Mouse (Mus musculus): Measurements from ENCODE around the gene Samd3.

Gene Samd3

GRCm38 (mm10) chr10:26229488-26229887 is at the start of gene Samd3:
Samd3 (plus strand) TSS chr10:26229707.
- no peak for DNase-seq

GRCm38 (mm10) chr10:26185289-26185688 is 44.2 kb upstream of the Samd3 start:
- no peak for DNase-seq

- no peak for DNase-seq
Measured at GRCm38 (mm10) chr10:26190811-26191210, 38.7 kb upstream of the Samd3 start.

GRCm38 (mm10) chr10:26194892-26195291 is 34.6 kb upstream of the Samd3 start:
- DNase-seq = no peak

DNA sequence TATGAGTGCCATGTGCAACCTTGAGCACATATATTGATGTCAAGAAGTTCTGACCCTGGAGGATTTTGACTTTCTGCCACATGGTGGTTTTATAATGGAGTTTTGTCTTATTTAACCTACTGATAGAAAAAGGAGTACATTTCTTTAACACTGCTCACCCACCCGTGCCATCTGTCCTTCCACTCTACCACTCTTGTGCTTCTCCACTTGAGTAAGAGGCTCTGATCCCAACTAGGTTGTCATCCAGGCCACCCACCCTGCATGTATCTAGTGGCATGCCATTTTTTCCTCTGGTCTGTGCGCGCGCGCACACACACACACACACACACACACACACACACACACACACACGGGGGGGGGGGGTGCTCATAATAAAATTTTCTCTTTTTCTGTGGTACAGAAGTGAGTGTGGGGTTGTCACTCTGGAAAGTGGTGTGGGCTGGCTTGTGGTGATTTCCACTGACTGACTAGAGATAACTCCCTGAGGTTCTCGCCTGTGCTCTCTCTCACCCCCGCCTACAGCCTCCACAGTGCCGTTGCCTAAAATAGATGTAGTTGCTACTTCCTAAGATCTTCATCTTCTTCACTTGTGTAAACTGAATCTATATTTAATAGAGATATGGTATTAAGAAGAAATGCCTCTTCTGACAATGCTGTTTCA is 26.7 kb upstream of the Samd3 start:
- no peak for DNase-seq

DNA sequence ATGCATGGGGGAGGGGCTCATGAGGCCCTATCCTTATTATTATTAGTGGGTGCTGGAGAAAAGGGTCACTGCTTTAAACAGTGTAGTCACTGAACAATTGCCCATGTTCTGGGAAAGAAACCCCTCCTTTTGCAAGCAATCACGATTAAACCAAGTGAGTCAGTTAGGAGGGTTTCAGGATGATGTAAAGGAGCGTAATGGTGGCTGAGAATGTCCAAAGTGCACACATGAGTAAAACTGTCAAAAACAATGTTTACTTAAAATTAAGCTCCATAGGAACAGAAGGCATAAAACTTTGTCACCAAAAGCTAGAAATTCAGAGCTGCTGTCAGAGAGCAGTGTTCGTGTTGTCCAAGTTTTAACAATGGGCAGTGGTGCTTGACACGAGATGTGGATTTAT is 8.8 kb upstream of the Samd3 start:
- no peak for DNase-seq

GRCm38 (mm10) chr10:26226241-26226640 is 3.3 kb upstream of the Samd3 start:
- no peak for DNase-seq

DNA sequence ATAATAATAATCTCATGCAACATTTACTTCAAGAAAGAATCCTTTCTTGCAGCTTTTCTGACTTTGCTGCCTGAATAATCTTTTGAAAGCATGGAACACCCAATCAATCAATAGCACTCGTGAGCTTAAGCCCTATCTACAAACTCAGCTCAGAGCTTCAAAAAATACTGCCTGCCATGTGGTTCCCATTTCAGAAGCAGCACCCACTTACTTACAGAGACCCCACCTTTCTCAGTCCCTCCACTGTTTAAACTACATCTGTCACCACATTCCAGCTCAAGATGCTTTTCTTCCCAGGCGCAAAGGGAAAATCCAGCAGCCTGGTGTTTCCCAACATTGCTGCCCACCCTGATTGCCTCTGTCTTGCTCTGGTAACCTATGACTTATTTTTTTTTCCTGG is 2.8 kb upstream of the Samd3 start:
- no peak for DNase-seq

DNA sequence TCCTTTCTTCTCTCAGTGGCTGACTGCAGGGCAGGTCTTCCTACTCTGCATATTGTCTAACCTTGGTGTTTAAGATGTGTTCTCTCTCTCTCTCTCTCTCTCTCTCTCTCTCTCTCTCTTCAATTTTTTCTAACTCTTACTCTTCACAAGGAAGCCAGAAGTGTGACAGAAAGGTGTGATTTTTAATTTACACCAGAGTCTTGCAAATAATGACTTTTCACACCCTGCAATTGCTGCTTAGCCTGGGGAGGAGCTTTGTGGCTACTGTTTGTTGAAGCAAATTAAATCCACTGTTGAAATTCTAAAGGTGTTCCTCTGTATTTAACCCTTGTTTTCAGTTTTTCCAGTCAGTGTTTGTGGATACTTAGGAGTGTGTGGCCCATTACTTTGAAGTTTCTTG is 1.3 kb upstream of the Samd3 start:
- no peak for DNase-seq

DNA sequence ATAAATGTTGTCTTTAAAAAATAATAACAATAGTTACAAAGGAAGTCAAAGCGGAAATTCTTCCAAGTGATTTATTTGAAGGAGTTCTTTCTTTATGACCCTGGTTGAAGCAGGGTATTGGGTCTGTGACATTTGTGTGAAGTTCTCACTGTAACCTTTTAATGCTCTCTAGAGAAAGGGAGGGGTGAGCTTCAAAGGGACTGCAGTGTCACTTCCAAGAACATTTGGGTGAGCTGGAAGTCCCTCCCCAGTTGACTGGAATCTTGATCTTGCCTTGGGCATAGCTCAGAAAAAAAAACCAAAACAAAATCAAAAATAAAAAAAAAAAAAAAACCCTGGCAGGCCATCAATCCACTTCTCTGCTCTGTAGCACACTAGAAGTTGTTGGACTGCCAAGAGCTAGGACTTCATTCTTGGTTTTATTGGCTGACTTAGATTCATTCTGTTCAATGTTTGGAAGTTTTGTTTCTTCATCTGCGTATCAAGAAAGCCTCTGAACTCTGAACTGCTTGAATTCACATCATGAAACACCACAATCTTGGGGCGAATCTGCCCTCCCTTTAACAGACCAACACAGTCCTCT is 2.7 kb downstream of the Samd3 start:
- DNase-seq = no peak

DNA sequence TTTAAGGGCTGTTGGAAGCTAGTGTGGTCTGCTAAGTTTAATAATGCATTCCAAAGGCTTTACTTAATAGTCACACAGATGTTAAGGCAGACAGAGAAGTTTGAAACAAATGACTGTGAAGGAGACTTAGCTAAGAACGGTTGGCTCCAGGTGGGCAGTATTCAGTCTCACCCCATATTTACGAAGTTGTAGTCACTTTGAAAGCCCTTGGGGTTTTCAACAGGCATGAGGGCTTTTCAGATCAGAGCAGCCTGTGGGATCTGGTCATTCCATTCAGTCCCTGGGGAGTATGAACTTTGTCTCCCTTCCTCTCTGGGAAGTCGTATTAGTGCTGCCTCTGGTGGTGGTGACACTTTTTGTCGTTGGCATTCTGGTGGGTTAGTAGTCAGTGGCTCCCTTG is 9.1 kb downstream of the Samd3 start:
- no peak for DNase-seq

DNA sequence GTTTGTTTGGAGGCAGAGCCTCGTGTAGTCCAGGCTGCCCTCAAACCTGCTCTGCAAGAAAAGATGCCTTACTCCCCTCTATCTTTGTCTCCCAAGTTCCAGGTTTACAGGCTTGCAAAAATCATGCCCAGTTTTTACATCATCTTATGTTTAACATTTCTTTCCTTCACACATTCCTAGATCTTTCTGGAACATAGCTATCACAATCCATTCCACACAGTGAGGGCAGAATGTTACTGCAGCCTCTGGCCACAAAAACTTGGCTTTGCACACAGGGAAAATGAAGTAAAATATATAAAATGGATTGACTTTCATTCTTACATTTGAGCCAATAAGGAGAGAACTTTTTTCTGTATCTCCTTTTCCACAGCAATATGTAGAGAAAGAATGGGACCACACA is 9.6 kb downstream of the Samd3 start:
- DNase-seq = no peak

GRCm38 (mm10) chr10:26243203-26243602 is 13.7 kb downstream of the Samd3 start:
- DNase-seq = no peak

- DNase-seq = no peak
Measured at GRCm38 (mm10) chr10:26244466-26244865, 15.0 kb downstream of the Samd3 start.

GRCm38 (mm10) chr10:26249426-26250165 is 20.1 kb downstream of the Samd3 start:
- DNase-seq = no peak

GRCm38 (mm10) chr10:26259908-26260307 is 30.4 kb downstream of the Samd3 start:
- no peak for DNase-seq

GRCm38 (mm10) chr10:26263744-26264459 is 34.4 kb downstream of the Samd3 start:
- DNase-seq = no peak

DNA sequence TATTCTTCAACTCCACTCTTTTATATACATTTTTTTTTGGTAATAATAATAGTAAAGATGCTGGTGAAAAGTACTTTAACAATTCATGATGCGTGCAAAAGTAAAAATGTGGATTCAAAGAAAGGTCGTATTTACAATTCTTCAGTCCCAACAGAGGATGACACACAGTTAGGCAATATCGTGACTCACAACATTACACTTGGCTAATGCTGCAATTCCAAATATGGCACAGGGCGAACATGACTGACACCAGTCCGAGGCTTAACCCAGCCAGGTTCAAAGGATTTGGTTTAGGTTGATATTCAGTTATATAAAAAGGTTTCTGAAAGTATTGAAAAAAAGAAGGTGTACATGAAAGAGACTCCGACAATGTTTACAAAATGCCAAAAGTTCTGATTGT is 45.9 kb downstream of the Samd3 start:
- DNase-seq = no peak

DNA sequence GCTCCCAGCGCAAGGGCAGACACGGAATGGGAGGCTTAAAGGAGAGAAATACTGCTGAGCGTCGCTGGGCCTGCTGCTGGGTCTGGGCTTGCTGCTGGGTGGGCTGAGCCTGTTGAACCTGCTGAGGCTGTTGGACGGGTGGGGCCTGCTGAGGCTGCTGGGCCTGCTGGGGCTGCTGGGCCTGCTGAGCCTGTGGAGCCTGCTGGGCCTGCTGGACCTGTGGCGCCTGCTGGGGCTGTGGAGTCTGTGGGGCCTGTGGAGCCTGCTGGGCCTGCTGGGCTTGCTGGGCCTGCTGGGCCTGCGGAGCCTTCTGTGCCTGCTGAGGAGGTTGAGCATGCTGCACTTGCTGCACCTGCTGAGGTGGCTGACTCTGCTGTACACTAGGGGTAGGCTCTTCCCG is 50.5 kb downstream of the Samd3 start:
- DNase-seq = no peak

DNA sequence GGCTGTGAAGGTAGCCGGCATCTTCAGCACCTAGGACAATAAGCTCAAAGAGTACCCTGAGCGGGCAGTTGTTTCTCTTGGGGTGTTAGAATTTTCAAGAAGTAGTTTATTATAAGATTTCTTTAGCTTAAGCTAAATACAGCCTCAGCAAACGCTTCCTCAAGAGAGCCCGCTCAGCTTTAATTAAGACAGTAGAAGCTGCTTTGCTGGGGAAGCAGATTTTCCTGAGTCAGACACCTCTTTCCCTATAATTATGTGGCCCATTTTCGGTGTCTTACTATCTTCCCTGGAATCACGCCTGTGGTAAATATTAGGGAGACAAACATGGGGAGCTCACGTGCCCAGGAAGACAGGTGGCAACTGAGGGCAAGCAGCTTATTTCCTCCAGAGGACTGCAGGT is 57.6 kb downstream of the Samd3 start:
- no peak for DNase-seq

- no peak for DNase-seq
Measured at GRCm38 (mm10) chr10:26297200-26297599, 67.7 kb downstream of the Samd3 start.

DNA sequence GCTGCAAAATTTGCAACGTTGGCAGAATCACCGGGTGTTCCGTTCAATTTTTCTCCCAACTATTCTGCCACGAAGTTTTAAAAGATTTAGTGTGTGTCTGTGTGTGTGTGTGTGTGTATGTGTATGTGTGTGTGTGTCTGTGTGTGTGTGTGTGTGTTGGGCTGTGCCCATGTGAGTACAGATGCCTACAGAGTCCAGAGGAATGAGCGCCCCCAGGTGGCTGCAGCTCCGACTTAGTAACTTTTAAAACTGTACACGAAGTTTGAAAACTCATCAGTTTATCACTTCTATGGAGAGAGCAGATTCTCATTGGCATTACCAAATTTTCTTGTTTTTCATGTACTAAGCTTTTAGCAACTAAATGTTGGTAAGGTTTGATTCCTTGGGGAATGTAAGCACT is 68.1 kb downstream of the Samd3 start:
- DNase-seq = peak; percentile 11

DNA sequence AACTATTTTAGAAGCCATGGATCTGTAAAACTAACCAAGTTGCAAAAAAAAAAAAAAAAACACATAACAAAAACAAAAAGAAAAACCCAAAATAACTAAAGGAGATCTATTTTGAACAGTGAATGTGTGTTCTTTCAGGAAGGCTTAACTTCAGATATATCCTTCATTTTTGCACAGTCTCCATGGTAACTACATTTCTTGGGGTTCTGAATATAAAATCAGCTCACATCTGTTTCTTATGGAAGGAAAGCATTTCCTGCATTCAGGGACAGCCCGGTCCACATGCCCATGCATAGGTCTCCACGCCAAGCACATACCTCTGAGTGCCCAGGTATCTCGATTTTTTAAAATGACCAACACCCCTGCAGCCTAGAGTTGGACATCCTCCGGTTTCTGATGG is 72.8 kb downstream of the Samd3 start:
- no peak for DNase-seq

- no peak for DNase-seq
Measured at GRCm38 (mm10) chr10:26303485-26303884, 74.0 kb downstream of the Samd3 start.
